Mouse (Mus musculus) heart, postnatal 0 days (tissue): ENCODE results near the gene Camk2d. TPM values are rescaled to one million over a fixed set of nuclear protein-coding genes. Genes with fewer than 3 reads are reported as not detected.

Experiments
- ATAC-seq: fragments of 200-750 bp; cut with Nextera tagmentation; 2 replicates; pipeline ENCODE4 v1.8.0; 2017; ENCODE audit warnings: low read depth, moderate number of reproducible peaks, moderate library complexity; ENCODE audit not compliant: insufficient read depth
- DNase-seq: peaks from one replicate; pipeline ENCODE4 v3.0.0-alpha.2; 2016; ENCODE audit warnings: low spot score
- H3K27ac ChIP-seq: fragments of 300-500 bp; sonication (generic); 2 replicates; pipeline ENCODE4 v1.5.1; 2014; ENCODE audit warnings: low read depth, mild to moderate bottlenecking
- H3K27me3 ChIP-seq: fragments of 300-500 bp; sonication (generic); 2 replicates; pipeline ENCODE4 v1.6.1; 2014; ENCODE audit warnings: low read length, mixed read lengths; ENCODE audit not compliant: control insufficient read depth, insufficient read depth
- H3K36me3 ChIP-seq: fragments of 300-500 bp; sonication (generic); replicated peaks from 2 replicates; pipeline ENCODE4 v1.6.1; 2014; ENCODE audit warnings: low read length, mixed read lengths; ENCODE audit not compliant: control insufficient read depth, insufficient read depth
- H3K4me1 ChIP-seq: fragments of 300-500 bp; sonication (generic); 2 replicates; pipeline ENCODE4 v1.6.1; 2014; ENCODE audit warnings: antibody characterized with exemption; ENCODE audit not compliant: control insufficient read depth, insufficient read depth
- H3K4me2 ChIP-seq: fragments of 300-500 bp; sonication (generic); 2 replicates; pipeline ENCODE4 v1.6.1; 2014; ENCODE audit warnings: low read depth, mild to moderate bottlenecking, low read length, moderate library complexity
- H3K4me3 ChIP-seq: fragments of 300-500 bp; sonication (generic); 2 replicates; pipeline ENCODE4 v1.5.1; 2014; ENCODE audit warnings: low read depth, low read length
- H3K9ac ChIP-seq: fragments of 300-500 bp; sonication (generic); replicated peaks from 2 replicates; pipeline ENCODE4 v1.6.1; 2014; ENCODE audit warnings: low read depth, low read length, mixed read lengths
- H3K9me3 ChIP-seq: fragments of 300-500 bp; sonication (generic); replicated peaks from 2 replicates; pipeline ENCODE4 v1.6.1; 2016; ENCODE audit warnings: low read length; ENCODE audit not compliant: control insufficient read depth
- CTCF ChIP-seq: IDR thresholded peaks from 2 replicates; pipeline ENCODE4 v1.5.1; 2016; ENCODE audit warnings: antibody characterized with exemption, control low read depth, low read depth
- EP300 ChIP-seq: IDR thresholded peaks from 2 replicates; pipeline ENCODE4 v1.6.1; 2016; ENCODE audit warnings: antibody characterized with exemption, low read depth
- WGBS: fragments of 180-500 bp; shearing (Covaris S2); extraction: QIAGEN DNeasy Blood & Tissue Kit; methylation state at CpG from one replicate; pipeline ENCODE4 v1.1.7; 2014; 5-methylcytosine and 5-hydroxymethylcytosine counted together
- polyA plus RNA-seq: library from polyadenylated mRNA; unstranded; fragments of >200 nt; fragmentation: Nextera tagmentation; extraction: Ambion mirVana; gene quantifications from 2 replicates; pipeline ENCODE4 v1.2.1, GENCODE M21; 2015
- total RNA-seq: library from RNA; depleted of rRNA; stranded (reverse); fragments of >200 nt; gene quantifications from 2 replicates; pipeline ENCODE4 v1.2.3, GENCODE M21; 2014; ENCODE audit warnings: low replicate concordance

The Camk2d gene
- total and polyA plus RNA-seq, 2 experiments from 2014 or later = 109 to 191 TPM

DNA sequence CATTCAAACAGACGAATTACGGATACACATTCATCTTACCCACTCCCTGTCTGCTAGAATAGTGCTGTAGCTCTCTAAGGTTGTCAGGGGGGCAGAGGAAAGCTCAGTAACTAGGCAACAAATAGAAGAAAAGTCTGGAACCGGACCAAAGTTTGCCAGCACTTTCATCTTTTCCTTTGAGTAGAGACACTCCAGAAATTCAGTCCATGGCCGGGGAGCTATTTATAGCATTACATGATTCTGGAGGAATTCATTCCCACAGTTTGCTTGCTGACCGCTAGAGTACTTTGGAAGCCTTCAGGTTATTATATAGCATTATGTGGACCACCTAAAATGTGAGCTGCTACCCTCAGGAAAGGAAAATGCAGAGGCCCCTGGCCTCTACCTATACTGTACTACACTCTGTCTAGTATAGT lies 43.0 kb downstream of the Camk2d start:
- peak overlapping the region; percentile 51 for H3K4me2 ChIP-seq
- peaks cover 38% of the 10 kb centered on the region for H3K4me1 ChIP-seq
- peak overlapping the region; percentile 95 for H3K27ac ChIP-seq
- DNase-seq (peak; percentile 97), ATAC-seq (peak; percentile 89)
- no peak overlapping the region for H3K9ac ChIP-seq
- H3K36me3 ChIP-seq = no peaks in the 10 kb centered on the region
- 10% methylated on average over 5 of the region's 5 CpGs for WGBS
- no peaks in the 10 kb centered on the region for H3K9me3 ChIP-seq
- TF ChIP-seq EP300 (no peak), CTCF (no peak)
- H3K4me3 ChIP-seq = peak overlapping the region; percentile 8; the same call in 1 of the 2 replicates
- no peaks in the 10 kb centered on the region for H3K27me3 ChIP-seq

DNA sequence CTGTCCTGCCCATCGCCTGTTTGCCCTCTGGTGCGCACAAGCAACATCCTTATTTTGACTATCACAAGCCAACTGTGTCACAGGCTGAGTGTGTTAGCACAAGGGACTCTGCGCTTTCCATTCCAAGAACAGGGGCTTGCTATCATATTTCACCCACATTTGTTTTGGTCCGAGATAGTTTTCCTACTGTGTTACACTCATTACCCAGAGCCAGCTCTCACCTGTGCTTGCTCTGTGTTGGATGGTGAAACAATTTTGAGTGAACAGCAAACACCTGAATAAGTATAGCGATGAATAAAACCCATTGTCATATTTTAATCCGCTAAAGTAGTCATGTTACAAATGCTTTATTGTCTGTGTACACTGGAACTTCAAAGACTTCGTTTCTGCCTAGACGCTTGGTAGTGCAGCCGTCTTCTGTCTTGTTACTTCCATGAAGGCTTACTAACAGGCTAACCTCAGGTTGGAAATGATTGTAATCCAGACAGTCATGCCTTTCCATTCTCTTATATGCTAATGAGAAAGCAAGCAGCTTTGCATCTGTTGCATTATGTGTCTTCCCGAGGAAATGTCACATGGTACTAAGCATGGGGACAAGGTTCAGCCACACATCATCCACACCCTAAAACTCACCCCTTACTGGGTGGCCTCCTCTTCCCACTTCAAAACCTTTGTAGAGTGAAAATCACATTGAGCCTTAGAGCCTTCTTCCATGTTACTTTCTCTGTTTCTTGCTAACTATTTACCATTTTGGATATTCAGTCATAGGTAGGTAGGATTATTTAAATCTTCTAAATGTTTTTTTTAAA lies 44.5 kb downstream of the Camk2d start:
- no peaks in the 10 kb centered on the region for H3K27me3 ChIP-seq
- no peaks in the 10 kb centered on the region for H3K9me3 ChIP-seq
- no peak overlapping the region for H3K4me3 ChIP-seq
- no peak overlapping the region for H3K9ac ChIP-seq
- H3K36me3 ChIP-seq = no peaks in the 10 kb centered on the region
- ATAC-seq = no peak
- DNase-seq = no peak
- WGBS = 80% methylated on average over 10 of the region's 10 CpGs
- peak overlapping the region; percentile 95 for H3K27ac ChIP-seq
- H3K4me2 ChIP-seq = no peak overlapping the region
- H3K4me1 ChIP-seq = peaks cover 34% of the 10 kb centered on the region
- no peak for TF ChIP-seq CTCF

DNA sequence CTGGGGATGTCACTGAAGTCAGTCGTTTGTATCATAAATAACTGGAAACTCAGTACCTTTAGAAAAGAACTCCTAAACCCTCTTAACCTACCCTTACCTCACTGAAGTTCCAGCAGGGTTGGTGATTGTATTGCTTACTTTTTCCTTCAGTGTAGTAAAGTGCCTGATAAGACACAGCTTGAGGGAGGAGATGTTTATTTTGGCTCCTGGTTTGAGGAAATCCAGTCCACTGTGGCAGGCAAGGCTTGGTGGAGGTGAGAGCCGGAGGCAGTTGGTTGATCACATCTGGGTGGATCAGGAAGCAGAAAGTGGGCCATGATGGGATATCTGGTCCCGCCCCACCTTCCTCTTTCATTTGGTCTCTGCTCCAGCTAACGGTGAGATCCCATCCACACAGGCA lies 45.3 kb downstream of the Camk2d start:
- H3K4me2 ChIP-seq = no peak overlapping the region
- no peaks in the 10 kb centered on the region for H3K9me3 ChIP-seq
- 57% methylated on average over 4 of the region's 4 CpGs for WGBS
- H3K9ac ChIP-seq = no peak overlapping the region
- ATAC-seq (no peak), DNase-seq (no peak)
- H3K4me1 ChIP-seq = peaks cover 34% of the 10 kb centered on the region
- H3K4me3 ChIP-seq = no peak overlapping the region
- H3K36me3 ChIP-seq = no peaks in the 10 kb centered on the region
- no peaks in the 10 kb centered on the region for H3K27me3 ChIP-seq
- TF ChIP-seq EP300 = no peak
- no peak for TF ChIP-seq CTCF
- H3K27ac ChIP-seq = 0 out of 2 replicates have a peak overlapping the region, but pooled peaks have one; percentile 1

DNA sequence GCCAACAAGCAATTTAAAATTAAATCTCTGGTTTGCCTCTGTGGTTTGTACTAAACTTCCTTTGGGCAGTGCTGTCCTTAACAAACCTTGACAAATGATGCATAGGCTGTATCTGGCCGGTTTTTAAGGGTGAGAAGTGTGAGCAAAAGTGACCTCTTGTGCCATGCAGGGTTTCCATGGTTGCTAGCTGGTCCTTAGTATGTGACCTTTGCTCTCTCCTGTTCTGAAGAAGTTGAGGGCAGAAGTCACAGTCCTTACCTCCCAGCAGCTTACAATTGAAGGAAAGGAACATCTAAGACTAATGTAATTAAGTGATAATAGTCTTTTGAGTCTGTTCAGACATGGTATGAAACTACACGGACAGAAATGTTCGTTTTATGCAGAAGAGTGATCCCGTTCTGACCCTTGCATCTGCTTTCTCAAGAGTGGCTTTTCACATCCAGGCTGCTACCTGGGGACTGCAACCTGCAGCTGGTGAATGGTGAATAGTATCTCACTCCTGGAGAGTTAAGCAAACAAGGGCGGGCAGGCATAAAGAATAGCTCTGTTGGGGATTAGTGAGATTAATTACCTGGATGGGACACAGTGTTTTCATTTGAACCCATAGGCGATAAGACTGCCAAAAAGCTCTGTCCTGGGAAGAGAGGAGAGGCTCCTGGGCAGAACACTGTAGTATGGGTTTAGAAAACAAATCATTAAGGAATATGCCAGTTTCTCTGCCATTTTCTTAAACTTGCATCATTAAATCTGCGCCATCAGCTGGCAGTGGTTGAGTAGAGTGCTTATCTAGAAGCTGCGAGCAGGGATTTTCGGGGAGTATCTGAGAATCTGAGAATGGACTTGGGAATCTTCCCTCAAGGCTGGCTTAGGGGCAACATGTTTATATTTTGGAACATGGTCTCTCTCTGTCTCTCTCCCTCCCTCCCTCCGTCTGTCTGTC lies 47.2 kb downstream of the Camk2d start:
- H3K36me3 ChIP-seq = no peaks in the 10 kb centered on the region
- no peak for ATAC-seq
- H3K27me3 ChIP-seq = no peaks in the 10 kb centered on the region
- no peak overlapping the region for H3K4me2 ChIP-seq
- peaks cover 30% of the 10 kb centered on the region for H3K4me1 ChIP-seq
- TF ChIP-seq EP300 (no peak), CTCF (no peak)
- H3K27ac ChIP-seq = peak overlapping the region; percentile 46; the same call in 1 of the 2 replicates
- no peaks in the 10 kb centered on the region for H3K9me3 ChIP-seq
- H3K4me3 ChIP-seq = no peak overlapping the region
- 44% methylated on average over 10 of the region's 10 CpGs for WGBS
- H3K9ac ChIP-seq = no peak overlapping the region
- no peak for DNase-seq

DNA sequence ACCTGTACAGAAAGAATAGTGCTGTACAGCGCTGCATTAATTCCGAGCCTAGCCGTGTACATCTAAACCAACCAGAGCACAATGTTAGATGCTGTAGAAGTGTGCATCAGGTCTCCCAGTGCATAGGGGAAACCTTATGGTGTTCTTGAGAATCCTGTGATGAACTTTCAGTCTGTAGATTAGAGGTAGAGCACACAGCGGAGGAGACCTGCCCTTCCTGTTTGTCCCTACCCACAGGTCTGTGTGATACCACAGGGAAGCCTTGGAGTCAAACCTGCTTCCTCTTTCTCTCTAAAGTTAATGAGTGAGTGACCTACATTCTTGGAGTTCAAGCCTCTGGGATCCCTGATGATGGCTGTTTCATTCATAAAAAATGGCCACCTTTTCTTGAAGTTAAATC lies 54.2 kb downstream of the Camk2d start:
- Histone ChIP-seq H3K4me2 (no peak overlapping the region), H3K4me1 (peaks cover 10% of the 10 kb centered on the region), H3K4me3 (no peak overlapping the region), H3K27ac (no peak overlapping the region), H3K9me3 (no peaks in the 10 kb centered on the region), H3K9ac (no peak overlapping the region), H3K36me3 (no peaks in the 10 kb centered on the region), H3K27me3 (no peaks in the 10 kb centered on the region)
- ATAC-seq = no peak
- TF ChIP-seq EP300 (no peak), CTCF (no peak)
- no peak for DNase-seq
- 93% methylated on average over 4 of the region's 4 CpGs for WGBS
